Mouse (Mus musculus) CH12.LX (cell line): ENCODE measurements at regions not wholly inside any gene's neighbourhood (a gene's known extent, or its start where the extent isn't known, plus 50 kb on each side); places are given as distances from the start of the nearest gene placed in this dataset.

Experiments
- DNase-seq: peaks from one replicate; pipeline ENCODE4 v3.0.0-alpha.2; 2013; ENCODE audit errors: extremely low read depth
- H3K27ac ChIP-seq: 2 replicates; pipeline ENCODE4 v1.5.1; 2012; ENCODE audit warnings: low read depth, mild to moderate bottlenecking, control low read depth, moderate library complexity; ENCODE audit not compliant: insufficient read depth
- H3K27me3 ChIP-seq: replicated peaks from 2 replicates; pipeline ENCODE3; 2012; ENCODE audit warnings: inconsistent platforms
- H3K36me3 ChIP-seq, 2 experiments: replicated peaks in 1 of 2; 2 replicates each; pipeline versions ENCODE3 to v1.6.1; 2012; ENCODE audit warnings: inconsistent platforms in 1 of 2, low read length in 1 of 2, mild to moderate bottlenecking in 1 of 2, mixed read lengths in 1 of 2, moderate library complexity in 1 of 2; ENCODE audit not compliant: control insufficient read depth in 1 of 2, insufficient read depth in 1 of 2
- H3K4me1 ChIP-seq, 2 experiments: 2 replicates each; pipeline ENCODE4 v1.6.1; 2012; ENCODE audit warnings: inconsistent platforms in 1 of 2, moderate library complexity in 1 of 2; ENCODE audit not compliant: insufficient read depth in 2 of 2, control insufficient read depth in 1 of 2
- H3K4me2 ChIP-seq: 2 replicates; pipeline ENCODE4 v1.6.1; 2012; ENCODE audit warnings: low read depth, mild to moderate bottlenecking, control low read depth; ENCODE audit not compliant: poor library complexity, insufficient read depth, severe bottlenecking
- H3K4me3 ChIP-seq, 3 experiments: fragments of 150-350 bp in 1 of 3; sonication (generic) in 1 of 3; replicated peaks in 1 of 3; 2 replicates each; pipeline versions ENCODE3 to v1.5.1; 2011 to 2012; ENCODE audit warnings: low read depth in 2 of 3, low read length in 2 of 3, mild to moderate bottlenecking in 2 of 3, moderate library complexity in 2 of 3, control low read depth in 1 of 3, improper control_type of control experiment in 1 of 3, inconsistent platforms in 1 of 3, mixed read lengths in 1 of 3; ENCODE audit not compliant: poor library complexity in 1 of 3
- H3K79me2 ChIP-seq: replicated peaks from 2 replicates; pipeline ENCODE4 v1.6.1; 2012; ENCODE audit warnings: mild to moderate bottlenecking, moderate library complexity; ENCODE audit not compliant: control insufficient read depth, poor library complexity, insufficient read depth, severe bottlenecking; ENCODE audit errors: extremely low read depth
- H3K9ac ChIP-seq: 2 replicates; pipeline ENCODE4 v1.6.1; 2012; ENCODE audit warnings: low read depth, mild to moderate bottlenecking, control low read depth, moderate library complexity; ENCODE audit not compliant: insufficient read depth
- H3K9me3 ChIP-seq: replicated peaks from 2 replicates; pipeline ENCODE3; 2012; ENCODE audit warnings: low read length, inconsistent platforms, mixed read lengths
- CHD1 ChIP-seq: IDR thresholded peaks from 2 replicates; pipeline ENCODE4 v1.6.1; 2012; ENCODE audit warnings: low read depth, low read length, improper control_type of control experiment, inconsistent platforms
- CHD2 ChIP-seq: IDR thresholded peaks from 2 replicates; pipeline ENCODE4 v1.6.1; 2011; ENCODE audit warnings: low read length, improper control_type of control experiment
- CTCF ChIP-seq, 2 experiments: IDR thresholded peaks in 1 of 2; conservative IDR thresholded peaks in 1 of 2; 2 replicates each; pipeline ENCODE4 v1.5.1; 2011 to 2012; ENCODE audit warnings: low read depth in 2 of 2, low read length in 2 of 2, improper control_type of control experiment in 1 of 2, inconsistent platforms in 1 of 2, mild to moderate bottlenecking in 1 of 2, moderate library complexity in 1 of 2
- HCFC1 ChIP-seq: IDR thresholded peaks from 2 replicates; pipeline ENCODE4 v1.6.1; 2012; ENCODE audit warnings: low read depth, mild to moderate bottlenecking, inconsistent platforms, low read length, improper control_type of control experiment
- MAFK ChIP-seq: IDR thresholded peaks from 2 replicates; pipeline ENCODE4 v1.6.1; 2011; ENCODE audit warnings: low read length, improper control_type of control experiment; ENCODE audit not compliant: insufficient replicate concordance
- MAZ ChIP-seq: IDR thresholded peaks from 2 replicates; pipeline ENCODE4 v1.6.1; 2012; ENCODE audit warnings: low read depth, mild to moderate bottlenecking, inconsistent platforms, low read length, improper control_type of control experiment, moderate library complexity
- MXI1 ChIP-seq: IDR thresholded peaks from 2 replicates; pipeline ENCODE4 v1.6.1; 2011; ENCODE audit warnings: mild to moderate bottlenecking, low read depth, low read length, improper control_type of control experiment
- NRF1 ChIP-seq: IDR thresholded peaks from 2 replicates; pipeline ENCODE4 v1.6.1; 2014; ENCODE audit warnings: low read depth, mild to moderate bottlenecking, inconsistent platforms, low read length, improper control_type of control experiment, moderate library complexity
- SIN3A ChIP-seq: IDR thresholded peaks from 2 replicates; pipeline ENCODE4 v1.6.1; 2012; ENCODE audit warnings: low read length, improper control_type of control experiment, inconsistent platforms
- SMC3 ChIP-seq: IDR thresholded peaks from 2 replicates; pipeline ENCODE4 v1.6.1; 2011; ENCODE audit warnings: low read depth, low read length, improper control_type of control experiment
- UBTF ChIP-seq: IDR thresholded peaks from 2 replicates; pipeline ENCODE4 v1.6.1; 2012; ENCODE audit warnings: low read depth, mild to moderate bottlenecking, inconsistent platforms, low read length, improper control_type of control experiment, moderate library complexity
- ZKSCAN1 ChIP-seq: IDR thresholded peaks from 2 replicates; pipeline ENCODE4 v1.6.1; 2012; ENCODE audit warnings: low read depth, inconsistent platforms, low read length, improper control_type of control experiment, borderline replicate concordance
- ZNF384 ChIP-seq: IDR thresholded peaks from 2 replicates; pipeline ENCODE4 v1.6.1; 2012; ENCODE audit warnings: low read depth, low read length, improper control_type of control experiment, inconsistent platforms
- dilution Hi-C: fragments of 300-500 bp; cut with MboI; formaldehyde crosslinking; loops from 2 replicates; pipeline ENCODE4 v1.14.3; 2020; ENCODE audit warnings: low sequenced_read_pairs; ENCODE audit not compliant: extremely low pct_unique_long_range_greater_than_20kb, extremely low pct_ligation_motif_present
- in situ Hi-C: fragments of 300-500 bp; cut with MboI; formaldehyde crosslinking; loops from 3 replicates; pipeline ENCODE4 v1.14.3; 2019; ENCODE audit warnings: low sequenced_read_pairs, low pct_ligation_motif_present, low pct_unique_long_range_greater_than_20kb, mixed read lengths

DNA sequence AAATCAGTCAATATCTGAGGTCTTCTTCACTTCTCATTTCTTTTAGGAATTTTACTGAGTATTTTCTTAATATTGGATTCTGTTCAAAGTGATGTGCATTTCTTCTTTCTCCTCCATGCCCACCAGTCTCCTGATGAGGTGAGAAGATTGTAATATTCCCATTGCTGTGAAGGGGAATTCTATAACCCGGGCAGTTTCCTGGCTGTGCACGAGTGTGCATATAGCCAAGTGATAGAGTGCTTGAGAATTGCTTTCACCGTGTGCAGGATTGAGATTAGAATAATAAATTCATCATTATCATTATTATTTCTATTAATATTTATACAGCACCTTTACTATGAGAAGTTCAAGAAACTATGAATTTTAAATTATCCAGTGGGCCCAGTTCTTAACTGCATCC is 671.9 kb upstream of the Gm38303 start:
- H3K79me2 ChIP-seq, result no peaks in the 10 kb centered on the region
- dilution Hi-C loops, result no loop called here
- no peaks in the 10 kb centered on the region for H3K27me3 ChIP-seq
- H3K27ac ChIP-seq, result no peak overlapping the region
- in situ Hi-C loops, result no loop called here
- H3K36me3 ChIP-seq, result no peaks in the 10 kb centered on the region
- DNase-seq, result no peak
- no peaks in the 10 kb centered on the region for H3K4me1 ChIP-seq
- H3K4me3 ChIP-seq, result no peak overlapping the region
- TF ChIP-seq HCFC1, result no peak
- no peak for TF ChIP-seq MAZ
- no peak for TF ChIP-seq CTCF (conservative IDR thresholded peaks at IDR 0.05 in 1 of 2, IDR thresholded peaks at IDR 0.05 in 1 of 2; ENCODE audit: low read depth in 2 of 2, low read length in 2 of 2)
- TF ChIP-seq CHD1, result no peak
- H3K9me3 ChIP-seq, result peaks cover 25% of the 10 kb centered on the region
- H3K4me2 ChIP-seq, result no peak overlapping the region
- H3K9ac ChIP-seq, result no peak overlapping the region

- Histone ChIP-seq H3K27ac (no peak overlapping the region), H3K4me2 (no peak overlapping the region), H3K36me3 (no peaks in the 10 kb centered on the region), H3K4me1 (no peaks in the 10 kb centered on the region), H3K9me3 (peaks cover 25% of the 10 kb centered on the region), H3K27me3 (no peaks in the 10 kb centered on the region), H3K4me3 (no peak overlapping the region), H3K79me2 (no peaks in the 10 kb centered on the region), H3K9ac (no peak overlapping the region)
- dilution Hi-C loops (no loop called here), in situ Hi-C loops (no loop called here)
- TF ChIP-seq ZKSCAN1, result no peak
- no peak for TF ChIP-seq MXI1
- no peak for TF ChIP-seq SIN3A
- TF ChIP-seq ZNF384, result no peak
- TF ChIP-seq SMC3, result no peak
- TF ChIP-seq NRF1, result no peak
- TF ChIP-seq CHD2, result no peak
- DNase-seq, result no peak
Observed at GRCm38 (mm10) chr3:11006531-11007269, 671.2 kb upstream of the Gm38303 start.

DNA sequence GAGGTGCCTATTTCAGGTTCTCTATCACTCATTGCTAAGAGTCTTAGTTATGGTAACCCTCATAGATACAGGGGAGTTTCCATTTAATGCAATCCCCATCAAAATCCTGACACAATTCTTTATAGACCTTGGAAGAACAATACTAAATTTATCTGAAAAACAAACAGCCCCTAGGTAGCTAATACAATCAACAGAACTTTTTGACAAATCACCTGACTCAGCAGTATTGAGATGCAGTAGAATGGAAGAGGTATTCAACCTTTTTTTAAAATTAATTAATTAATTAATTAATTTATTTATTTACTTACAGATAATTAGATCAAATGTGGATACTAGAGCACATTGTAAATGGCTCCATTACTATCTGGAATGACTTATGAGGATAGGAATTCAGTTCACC is 643.5 kb upstream of the Gm38303 start:
- no peak for DNase-seq
- TF ChIP-seq UBTF (no peak), MAFK (peak; percentile 59; the same call in 1 of the 2 replicates)
- Histone ChIP-seq H3K4me3 (no peak overlapping the region), H3K9me3 (peaks cover 29% of the 10 kb centered on the region), H3K9ac (no peak overlapping the region), H3K79me2 (no peaks in the 10 kb centered on the region), H3K27me3 (no peaks in the 10 kb centered on the region), H3K4me1 (no peaks in the 10 kb centered on the region), H3K27ac (no peak overlapping the region), H3K36me3 (no peaks in the 10 kb centered on the region), H3K4me2 (no peak overlapping the region)
- in situ Hi-C loops, result no loop called here
- dilution Hi-C loops, result no loop called here
